Mouse (Mus musculus): ENCODE measurements around the gene Dcbld2.
A peak's percentile ranks its signal among the peaks of the same experiment; 100 is the strongest.

Dcbld2 gene

GRCm38 (mm10) chr16:58408062-58408486 is at the start of gene Dcbld2:
Dcbld2 (plus strand) TSS chr16:58408443.
- DNase-seq: peak; percentile 94

- DNase-seq: no peak
These were observed 31.1 kb upstream of the Dcbld2 start for GRCm38 (mm10) chr16:58377170-58377569.

GRCm38 (mm10) chr16:58377756-58378503 is 30.3 kb upstream of the Dcbld2 start:
- DNase-seq: no peak

GRCm38 (mm10) chr16:58386241-58386757 is 21.9 kb upstream of the Dcbld2 start:
- no peak for DNase-seq

- no peak for DNase-seq
These were observed 19.0 kb upstream of the Dcbld2 start for GRCm38 (mm10) chr16:58389143-58389755.

GRCm38 (mm10) chr16:58393036-58393435 is 15.2 kb upstream of the Dcbld2 start:
- no peak for DNase-seq

GRCm38 (mm10) chr16:58394156-58394555 is 14.1 kb upstream of the Dcbld2 start:
- no peak for DNase-seq

GRCm38 (mm10) chr16:58398604-58399003 is 9.6 kb upstream of the Dcbld2 start:
- DNase-seq: no peak

- no peak for DNase-seq
These were observed 7.2 kb upstream of the Dcbld2 start for GRCm38 (mm10) chr16:58401079-58401478.

- DNase-seq: no peak
These were observed 3.6 kb upstream of the Dcbld2 start for GRCm38 (mm10) chr16:58404665-58405064.

GRCm38 (mm10) chr16:58405271-58405670 is 3.0 kb upstream of the Dcbld2 start:
- no peak for DNase-seq

GRCm38 (mm10) chr16:58408487-58409281 is 441 bp downstream of the Dcbld2 start:
- DNase-seq: peak; percentile 40

- DNase-seq: no peak
These were observed 1.6 kb downstream of the Dcbld2 start for GRCm38 (mm10) chr16:58409825-58410224.

GRCm38 (mm10) chr16:58414801-58415200 is 6.6 kb downstream of the Dcbld2 start:
- DNase-seq: no peak

- DNase-seq: no peak
These were observed 7.3 kb downstream of the Dcbld2 start for GRCm38 (mm10) chr16:58415500-58415899.

- DNase-seq: no peak
These were observed 13.6 kb downstream of the Dcbld2 start for GRCm38 (mm10) chr16:58421696-58422354.

GRCm38 (mm10) chr16:58430246-58430645 is 22.0 kb downstream of the Dcbld2 start:
- DNase-seq: no peak

- no peak for DNase-seq
These were observed 24.1 kb downstream of the Dcbld2 start for GRCm38 (mm10) chr16:58432384-58432783.

GRCm38 (mm10) chr16:58444735-58445134 is 36.5 kb downstream of the Dcbld2 start:
- no peak for DNase-seq

- no peak for DNase-seq
These were observed 38.3 kb downstream of the Dcbld2 start for GRCm38 (mm10) chr16:58446281-58447259.

GRCm38 (mm10) chr16:58449073-58449472 is 40.8 kb downstream of the Dcbld2 start:
- no peak for DNase-seq

GRCm38 (mm10) chr16:58450648-58451047 is 42.4 kb downstream of the Dcbld2 start:
- DNase-seq: no peak

Measured in cerebellum, adult 11 months (tissue).